Mouse (Mus musculus) embryonic facial prominence, embryonic 10.5 days (tissue): Measurements from ENCODE around the gene Acot13. TPM values are rescaled to one million over a fixed set of nuclear protein-coding genes. Genes with fewer than 3 reads are reported as not detected.

Experiments used
- DNase-seq: peaks from one replicate; pipeline ENCODE4 v3.0.0-alpha.2; 2017; ENCODE audit warnings: low spot score
- H3K27ac ChIP-seq: fragments of 300-500 bp; sonication (generic); replicated peaks from 2 replicates; pipeline ENCODE4 v1.5.1; 2016; ENCODE audit warnings: mild to moderate bottlenecking
- H3K27me3 ChIP-seq: fragments of 300-500 bp; sonication (generic); replicated peaks from 2 replicates; pipeline ENCODE4 v1.6.1; 2016; ENCODE audit warnings: low read depth, mild to moderate bottlenecking; ENCODE audit not compliant: poor library complexity, severe bottlenecking
- H3K36me3 ChIP-seq: fragments of 300-500 bp; sonication (generic); replicated peaks from 2 replicates; pipeline ENCODE4 v1.6.1; 2016; ENCODE audit warnings: mild to moderate bottlenecking, moderate library complexity
- H3K4me1 ChIP-seq: fragments of 300-500 bp; sonication (generic); 2 replicates; pipeline ENCODE4 v1.6.1; 2016
- H3K4me3 ChIP-seq: fragments of 300-500 bp; sonication (generic); 2 replicates; pipeline ENCODE4 v1.5.1; 2016; ENCODE audit warnings: mild to moderate bottlenecking, moderate library complexity
- H3K9me3 ChIP-seq: fragments of 300-500 bp; sonication (generic); 2 replicates; pipeline ENCODE4 v1.6.1; 2016; ENCODE audit warnings: mild to moderate bottlenecking
- WGBS: fragments of 180-500 bp; shearing (Covaris S2); methylation state at CpG from one replicate; pipeline ENCODE4 v1.1.7; 2016; 5-methylcytosine and 5-hydroxymethylcytosine counted together
- polyA plus RNA-seq: library from polyadenylated mRNA; unstranded; fragments of >200 nt; fragmentation: Nextera tagmentation; extraction: Ambion mirVana; gene quantifications from 2 replicates; pipeline ENCODE4 v1.2.1, GENCODE M21; 2016

Acot13 gene
- polyA plus RNA-seq, 1 experiment from 2014 or later, result 65.5 TPM

GRCm38 (mm10) chr13:24822663-24823343, 8.5 kb downstream of the Acot13 start:
- no peak for DNase-seq
- Histone ChIP-seq H3K27me3 (no peaks in the 10 kb centered on the region), H3K36me3 (peaks cover 4% of the 10 kb centered on the region; the same call in 1 of the 2 replicates), H3K4me1 (no peaks in the 10 kb centered on the region), H3K27ac (no peak overlapping the region), H3K9me3 (no peaks in the 10 kb centered on the region), H3K4me3 (no peak overlapping the region)
- 88% methylated on average over 16 of the region's 16 CpGs for WGBS

- no peak for DNase-seq
- 0 out of 2 replicates have a peak, but pooled peaks cover 5% of the 10 kb centered on the region for H3K4me1 ChIP-seq
- no peak overlapping the region for H3K27ac ChIP-seq
- 79% methylated on average over 1 of the region's 1 CpGs for WGBS
- no peaks in the 10 kb centered on the region for H3K27me3 ChIP-seq
- peaks cover 24% of the 10 kb centered on the region for H3K36me3 ChIP-seq
- no peak overlapping the region for H3K4me3 ChIP-seq
- H3K9me3 ChIP-seq, result no peaks in the 10 kb centered on the region
These were observed 11.4 kb downstream of the Acot13 start for GRCm38 (mm10) chr13:24819931-24820330.

- peak; percentile 25 for DNase-seq
- 71% methylated on average over 4 of the region's 4 CpGs for WGBS
- Histone ChIP-seq H3K9me3 (no peaks in the 10 kb centered on the region), H3K36me3 (peaks cover 59% of the 10 kb centered on the region), H3K4me1 (0 out of 2 replicates have a peak, but pooled peaks cover 5% of the 10 kb centered on the region), H3K4me3 (no peak overlapping the region), H3K27ac (no peak overlapping the region), H3K27me3 (no peaks in the 10 kb centered on the region)
These were observed 14.9 kb downstream of the Acot13 start for GRCm38 (mm10) chr13:24816125-24817092.

GRCm38 (mm10) chr13:24814616-24815015, 16.7 kb downstream of the Acot13 start:
- H3K27me3 ChIP-seq, result no peaks in the 10 kb centered on the region
- WGBS, result 72% methylated on average over 1 of the region's 1 CpGs
- 0 out of 2 replicates have a peak, but pooled peaks cover 5% of the 10 kb centered on the region for H3K4me1 ChIP-seq
- H3K4me3 ChIP-seq, result no peak overlapping the region
- no peak for DNase-seq
- H3K27ac ChIP-seq, result no peak overlapping the region
- peaks cover 77% of the 10 kb centered on the region for H3K36me3 ChIP-seq
- H3K9me3 ChIP-seq, result no peaks in the 10 kb centered on the region

GRCm38 (mm10) chr13:24812521-24812920, 18.8 kb downstream of the Acot13 start:
- Histone ChIP-seq H3K36me3 (peaks cover 94% of the 10 kb centered on the region), H3K27ac (no peak overlapping the region), H3K9me3 (no peaks in the 10 kb centered on the region), H3K4me3 (no peak overlapping the region), H3K4me1 (0 out of 2 replicates have a peak, but pooled peaks cover 5% of the 10 kb centered on the region), H3K27me3 (no peaks in the 10 kb centered on the region)
- no peak for DNase-seq
- 98% methylated on average over 2 of the region's 2 CpGs for WGBS

GRCm38 (mm10) chr13:24806079-24806478, 25.3 kb downstream of the Acot13 start:
- Histone ChIP-seq H3K9me3 (no peaks in the 10 kb centered on the region), H3K4me1 (peaks cover 28% of the 10 kb centered on the region), H3K27me3 (no peaks in the 10 kb centered on the region), H3K4me3 (no peak overlapping the region), H3K36me3 (peaks cover 65% of the 10 kb centered on the region), H3K27ac (no peak overlapping the region)
- DNase-seq, result no peak

- H3K4me3 ChIP-seq, result peak overlapping the region; percentile 99
- no peaks in the 10 kb centered on the region for H3K9me3 ChIP-seq
- peaks cover 35% of the 10 kb centered on the region for H3K4me1 ChIP-seq
- H3K36me3 ChIP-seq, result peaks cover 36% of the 10 kb centered on the region
- no peak for DNase-seq
- H3K27me3 ChIP-seq, result no peaks in the 10 kb centered on the region
- H3K27ac ChIP-seq, result no peak overlapping the region
- 47% methylated on average over 2 of the region's 2 CpGs for WGBS
These were observed 28.1 kb downstream of the Acot13 start for GRCm38 (mm10) chr13:24803196-24803595.

GRCm38 (mm10) chr13:24802131-24802691, 29.1 kb downstream of the Acot13 start:
- H3K4me3 ChIP-seq, result peak overlapping the region; percentile 99
- DNase-seq, result peak; percentile 47
- under 1% methylated on average over 26 of the region's 26 CpGs for WGBS
- peak overlapping the region; percentile 97 for H3K27ac ChIP-seq
- H3K9me3 ChIP-seq, result no peaks in the 10 kb centered on the region
- peaks cover 35% of the 10 kb centered on the region for H3K4me1 ChIP-seq
- peaks cover 26% of the 10 kb centered on the region for H3K36me3 ChIP-seq
- H3K27me3 ChIP-seq, result no peaks in the 10 kb centered on the region

- peaks cover 19% of the 10 kb centered on the region for H3K36me3 ChIP-seq
- peak within 1 kb of the TSS; percentile 99 for H3K4me3 ChIP-seq
- H3K27ac ChIP-seq, result peak within 1 kb of the TSS; percentile 97
- DNase-seq, result peak; percentile 77
- H3K27me3 ChIP-seq, result no peaks in the 10 kb centered on the region
- H3K4me1 ChIP-seq, result peaks cover 35% of the 10 kb centered on the region
- under 1% methylated on average over 74 of the region's 74 CpGs for WGBS
- H3K9me3 ChIP-seq, result no peaks in the 10 kb centered on the region
These were observed 29.9 kb downstream of the Acot13 start, which contains the start of gene BC005537 for GRCm38 (mm10) chr13:24801308-24801921. Gene BC005537, plus strand, starts transcription at chr13:24801657.

- under 1% methylated on average over 42 of the region's 42 CpGs for WGBS
- Histone ChIP-seq H3K27ac (peak overlapping the region; percentile 97), H3K4me3 (peak overlapping the region; percentile 99), H3K4me1 (peaks cover 35% of the 10 kb centered on the region), H3K27me3 (no peaks in the 10 kb centered on the region), H3K36me3 (peaks cover 13% of the 10 kb centered on the region), H3K9me3 (no peaks in the 10 kb centered on the region)
- peak; percentile 97 for DNase-seq
These were observed 30.5 kb downstream of the Acot13 start for GRCm38 (mm10) chr13:24800674-24801307.

- DNase-seq, result peak; percentile 41
- H3K27ac ChIP-seq, result peak overlapping the region; percentile 97
- under 1% methylated on average over 31 of the region's 31 CpGs for WGBS
- H3K9me3 ChIP-seq, result no peaks in the 10 kb centered on the region
- peaks cover 6% of the 10 kb centered on the region for H3K36me3 ChIP-seq
- peak overlapping the region; percentile 99 for H3K4me3 ChIP-seq
- H3K4me1 ChIP-seq, result peaks cover 35% of the 10 kb centered on the region
- no peaks in the 10 kb centered on the region for H3K27me3 ChIP-seq
These were observed 31.2 kb downstream of the Acot13 start for GRCm38 (mm10) chr13:24799925-24800673.
